Mouse (Mus musculus) layer of hippocampus, postnatal 14 days (tissue): ENCODE results near the gene Cmtm8. TPM values are rescaled to one million over a fixed set of nuclear protein-coding genes. Genes with fewer than 3 reads are reported as not detected.

ENCODE experiments used
- DNase-seq, 2 experiments: peaks; one replicate each; pipeline ENCODE4 v3.0.0; 2021 to 2022; ENCODE audit warnings: low spot score in 2 of 2, mixed read lengths in 1 of 2
- total RNA-seq, 2 experiments: library from RNA; stranded (reverse); gene quantifications; 2 replicates each; pipeline ENCODE4 v1.2.3; 2021

Gene Cmtm8
- total RNA-seq, 2 experiments from 2014 or later = 3.7 to 3.8 TPM

DNA sequence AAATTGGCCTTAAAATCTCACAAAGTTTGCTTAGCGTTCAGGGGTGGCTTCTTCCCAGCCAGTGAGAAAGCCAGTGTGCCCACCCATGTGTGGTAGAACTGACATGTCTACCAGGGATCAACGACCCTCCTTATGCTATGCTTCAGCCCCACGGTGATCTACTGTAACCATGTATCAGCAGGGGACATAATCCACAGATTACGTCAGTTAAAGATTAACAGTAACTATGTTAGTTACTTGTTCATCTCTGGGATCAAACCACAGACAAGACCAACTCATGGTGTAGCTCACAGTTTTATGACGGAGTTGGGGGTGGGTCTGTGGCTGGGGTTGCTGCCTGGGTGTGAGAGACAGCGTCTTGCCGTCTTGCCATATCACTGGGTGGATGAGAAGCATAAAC lies 19.8 kb downstream of the Cmtm8 start:
- no peak for DNase-seq

DNA sequence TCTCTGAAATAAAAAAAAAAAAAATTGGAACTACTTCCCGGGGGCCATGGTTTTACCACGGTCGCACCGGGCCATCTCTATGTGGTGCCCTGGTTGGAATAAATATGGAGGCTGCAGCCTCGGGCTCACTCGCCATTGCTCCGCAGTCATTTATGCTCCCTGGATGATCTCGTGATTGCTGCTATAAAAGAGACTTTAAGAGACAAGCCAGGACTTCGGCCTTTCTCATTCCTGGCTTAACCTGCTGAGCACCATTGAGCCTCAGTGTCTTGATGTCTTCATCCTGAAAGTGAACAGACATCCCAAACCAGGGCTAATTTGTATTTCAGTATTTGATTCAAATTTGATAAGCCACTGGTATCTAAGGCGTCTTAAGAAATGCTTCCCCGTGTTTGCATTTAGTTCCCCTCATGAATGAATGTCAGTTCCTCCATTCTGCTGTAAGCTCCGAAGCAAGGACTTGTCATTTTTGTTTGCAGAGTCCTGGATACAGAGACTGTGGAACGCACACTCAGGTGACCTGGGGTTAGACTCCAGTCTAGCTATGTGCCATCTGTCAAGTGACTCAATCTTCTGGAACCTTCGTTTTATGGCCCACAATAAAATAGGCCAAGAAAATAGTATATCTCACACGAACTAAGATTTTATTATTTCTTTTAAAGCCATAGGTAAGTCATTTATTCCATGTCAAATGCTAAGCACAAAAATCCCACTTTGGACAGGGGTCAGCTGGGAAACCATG lies 22.2 kb downstream of the Cmtm8 start:
- no peak for DNase-seq

DNA sequence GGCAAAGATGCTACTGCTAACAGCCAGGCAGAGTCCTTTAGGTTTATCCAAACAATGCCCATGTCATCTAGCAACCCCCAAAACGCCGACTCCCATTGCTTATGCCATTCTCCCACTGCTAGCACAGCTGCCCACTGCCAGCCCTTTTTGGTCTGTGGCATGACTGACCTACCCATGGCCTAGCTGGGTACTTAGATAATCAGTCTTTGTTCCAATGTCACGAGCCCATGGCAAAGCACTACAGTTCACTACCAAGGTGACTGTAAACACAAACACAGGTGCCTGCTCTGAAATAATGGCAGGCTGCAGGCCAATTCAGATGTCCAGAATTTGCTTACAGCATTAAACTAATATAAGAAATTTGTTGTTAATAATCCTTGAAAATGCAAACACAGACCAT lies 25.0 kb downstream of the Cmtm8 start:
- no peak for DNase-seq

DNA sequence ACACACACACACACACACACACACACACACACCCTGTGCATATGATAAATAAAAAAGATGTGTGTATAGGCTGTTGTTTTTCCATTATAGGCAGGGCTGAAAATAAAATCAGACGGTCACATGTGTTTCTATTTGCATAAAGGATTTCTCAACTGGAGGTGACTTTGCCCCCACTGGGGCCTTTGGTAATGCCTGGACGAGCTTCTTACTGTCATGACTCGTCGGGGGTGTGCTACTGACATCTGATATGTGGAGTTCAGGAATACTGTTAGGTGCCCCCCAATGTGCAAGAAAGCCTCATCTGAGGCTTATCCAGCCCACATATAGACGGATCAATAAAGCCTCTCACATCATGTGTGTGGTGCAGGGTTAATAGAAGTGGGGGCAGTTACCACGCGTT lies 26.9 kb downstream of the Cmtm8 start:
- no peak for DNase-seq

DNA sequence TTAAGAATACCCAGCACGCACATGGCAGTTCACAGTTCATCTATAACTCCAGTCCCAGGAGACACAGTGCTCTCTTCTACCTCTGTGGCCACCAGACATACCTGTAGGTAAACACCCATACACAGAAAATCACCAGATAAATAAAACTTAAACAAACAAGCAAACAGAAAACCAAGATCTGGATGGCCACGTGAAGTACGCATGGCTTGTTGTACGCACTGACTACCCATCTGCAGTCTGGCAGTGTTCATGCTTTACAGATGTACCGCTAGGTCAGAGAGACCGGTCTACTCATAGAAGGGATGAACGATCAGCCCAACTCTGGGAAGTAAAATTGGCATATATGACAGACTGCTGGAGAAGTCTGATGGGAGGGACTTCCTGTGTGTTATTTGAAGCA lies 27.8 kb downstream of the Cmtm8 start:
- DNase-seq = no peak

DNA sequence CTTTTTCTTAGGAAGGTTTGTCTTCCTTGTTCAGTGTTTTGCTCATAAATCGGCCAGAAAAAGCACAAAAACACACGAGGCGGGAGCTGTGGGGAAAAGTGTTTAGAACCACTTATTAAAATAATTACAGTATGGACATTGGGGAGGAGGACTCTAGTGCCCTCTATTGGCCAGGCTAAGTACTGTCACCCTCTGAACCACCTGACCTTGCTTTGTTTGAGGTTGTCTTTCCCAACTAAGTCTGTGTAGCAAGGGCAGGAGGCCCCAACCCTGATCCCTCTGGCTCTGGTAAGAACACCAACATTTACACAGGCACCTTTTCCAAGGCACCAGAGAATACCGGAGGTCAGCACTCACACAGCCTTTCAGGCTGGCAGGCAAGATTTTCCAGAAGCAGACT lies 28.6 kb downstream of the Cmtm8 start:
- no peak for DNase-seq

DNA sequence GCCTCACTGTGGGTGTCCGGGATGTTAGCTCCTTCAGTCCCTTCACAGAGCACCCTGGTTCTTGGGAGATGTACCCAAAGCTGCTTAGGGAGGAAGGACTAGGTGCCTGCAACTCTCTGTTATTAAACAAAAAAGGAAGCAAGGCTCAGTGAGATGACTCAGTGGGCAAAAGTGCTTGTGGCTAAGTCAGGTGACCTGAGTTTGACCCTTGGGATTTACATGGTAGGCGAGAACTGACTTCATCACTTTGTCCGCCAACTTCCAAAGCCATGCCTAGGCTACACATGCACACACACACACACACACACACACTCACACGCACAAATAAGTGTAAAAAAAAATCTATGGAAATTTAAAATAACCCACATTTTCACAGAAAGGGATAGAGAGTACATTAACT lies 32.0 kb downstream of the Cmtm8 start:
- DNase-seq = no peak

DNA sequence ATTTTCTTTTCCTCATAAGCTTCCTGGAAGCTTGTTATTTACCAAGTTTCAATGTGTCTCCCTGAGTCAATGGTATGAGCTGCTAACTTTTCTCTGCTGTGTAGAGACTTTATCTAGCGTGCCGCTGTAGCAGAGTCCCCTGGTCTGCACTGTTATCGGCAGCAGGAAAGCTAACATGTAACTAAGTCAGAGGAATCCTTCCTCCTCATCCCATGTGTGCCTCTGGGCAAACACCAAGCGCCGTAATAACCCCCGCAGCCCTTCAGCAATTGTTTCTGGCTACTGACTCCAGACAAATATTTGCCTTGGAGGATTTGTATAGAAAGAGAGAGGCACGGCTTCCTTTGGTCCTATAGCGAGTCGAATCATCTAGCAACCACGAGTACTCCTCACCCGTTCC lies 33.1 kb downstream of the Cmtm8 start:
- no peak for DNase-seq

- DNase-seq = no peak
Measured at GRCm38 (mm10) chr9:114808671-114809070, 35.3 kb downstream of the Cmtm8 start.

GRCm38 (mm10) chr9:114807261-114807660 lies 36.7 kb downstream of the Cmtm8 start:
- DNase-seq = no peak

DNA sequence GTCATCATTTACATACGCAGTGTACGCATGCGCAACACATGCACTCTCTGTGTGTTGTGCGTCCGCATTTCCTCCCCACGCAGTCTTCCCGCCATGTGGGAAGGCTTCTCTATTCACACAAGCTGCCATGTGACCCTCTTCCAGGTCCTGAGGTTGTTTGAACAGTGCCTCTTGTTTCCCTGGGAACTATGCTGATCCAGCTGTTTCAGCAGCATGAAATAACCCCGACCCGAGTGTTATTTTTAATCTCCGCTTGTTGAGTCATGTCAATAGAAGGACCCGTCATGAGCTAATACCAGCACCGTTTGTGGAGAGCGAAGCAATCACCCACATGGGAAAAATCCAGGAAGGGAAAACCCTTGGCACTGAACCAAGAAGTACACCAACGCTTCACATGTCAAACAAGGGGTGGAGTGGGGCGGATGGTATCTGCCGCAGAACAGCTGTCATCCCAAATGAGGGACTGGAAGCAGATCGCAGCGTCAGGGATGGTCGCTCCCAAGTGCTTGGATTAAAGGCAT lies 38.7 kb downstream of the Cmtm8 start:
- DNase-seq = peak; percentile 59 to 82

GRCm38 (mm10) chr9:114802191-114802590 lies 41.8 kb downstream of the Cmtm8 start:
- no peak for DNase-seq

DNA sequence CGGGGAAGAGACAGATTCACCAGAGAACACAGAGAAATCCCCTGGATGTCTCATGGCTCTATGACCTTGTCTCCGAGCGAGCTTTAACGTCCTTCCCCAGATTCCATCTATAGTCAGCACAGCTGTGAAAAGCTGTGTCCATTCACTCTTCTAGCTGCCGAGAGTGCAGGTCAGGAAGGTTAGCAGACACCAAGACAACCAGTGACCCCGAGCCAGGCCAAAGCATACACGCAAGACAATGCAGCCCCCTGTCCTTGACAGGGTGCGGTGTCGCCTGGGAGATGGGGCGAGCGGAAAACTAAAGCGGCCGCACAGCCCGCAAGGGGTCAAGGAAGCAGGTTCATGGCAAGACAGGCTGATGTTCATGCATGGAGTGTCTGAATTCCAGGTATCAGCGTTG lies 42.7 kb downstream of the Cmtm8 start:
- DNase-seq = no peak

- no peak for DNase-seq
Measured at GRCm38 (mm10) chr9:114799498-114800107, 44.4 kb downstream of the Cmtm8 start.

GRCm38 (mm10) chr9:114798845-114799244 lies 45.1 kb downstream of the Cmtm8 start:
- DNase-seq = no peak

- DNase-seq = peak; percentile 90 to 94
Measured at GRCm38 (mm10) chr9:114797329-114798004, 46.5 kb downstream of the Cmtm8 start.

- no peak for DNase-seq
Measured at GRCm38 (mm10) chr9:114796473-114797050, 47.4 kb downstream of the Cmtm8 start.

GRCm38 (mm10) chr9:114794491-114794890 lies 49.5 kb downstream of the Cmtm8 start:
- DNase-seq = no peak

GRCm38 (mm10) chr9:114793764-114794295 lies 50.1 kb downstream of the Cmtm8 start:
- no peak for DNase-seq

GRCm38 (mm10) chr9:114789989-114790388 lies 54.0 kb downstream of the Cmtm8 start:
- DNase-seq = no peak

GRCm38 (mm10) chr9:114789557-114789956 lies 54.4 kb downstream of the Cmtm8 start:
- no peak for DNase-seq

DNA sequence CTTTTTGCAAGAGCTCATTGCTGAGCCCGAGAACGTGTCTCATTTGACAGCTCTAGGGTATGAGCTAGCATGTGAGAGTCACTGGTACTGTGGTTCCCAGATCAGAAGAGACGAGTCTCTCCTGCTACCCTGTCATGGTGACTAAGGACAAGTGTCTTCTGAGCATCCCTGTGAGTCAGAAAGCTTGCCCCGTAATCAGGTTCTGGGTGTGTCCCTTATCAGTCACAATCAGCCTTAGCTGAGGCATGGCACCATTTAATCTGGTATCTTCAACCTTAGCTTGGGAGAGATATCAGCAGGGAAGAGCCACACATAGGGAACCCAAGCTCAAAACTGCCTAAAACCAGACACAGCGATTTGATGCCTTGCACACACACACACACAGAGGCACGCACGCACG lies 55.3 kb downstream of the Cmtm8 start:
- DNase-seq = no peak
